Mouse (Mus musculus) forebrain, embryonic 11.5 days (tissue): Measurements from ENCODE around the gene Rspo3. TPM values are rescaled to one million over a fixed set of nuclear protein-coding genes. Genes with fewer than 3 reads are reported as not detected.

Experiments used
- ATAC-seq: fragments of 200-750 bp; cut with Nextera tagmentation; replicated peaks from 2 replicates; pipeline ENCODE4 v1.8.0; 2017; ENCODE audit warnings: moderate TSS enrichment; ENCODE audit not compliant: low FRiP score
- DNase-seq: peaks from one replicate; pipeline ENCODE4 v3.0.0-alpha.2; 2017; ENCODE audit warnings: low spot score
- H3K27ac ChIP-seq: fragments of 300-500 bp; sonication (generic); 2 replicates; pipeline ENCODE4 v1.5.1; 2014; ENCODE audit warnings: low read depth, low read length
- H3K27me3 ChIP-seq: fragments of 300-500 bp; sonication (generic); 2 replicates; pipeline ENCODE4 v1.6.1; 2014; ENCODE audit warnings: mild to moderate bottlenecking, low read length, mixed read lengths; ENCODE audit not compliant: control insufficient read depth, insufficient read depth
- H3K36me3 ChIP-seq: fragments of 300-500 bp; sonication (generic); 2 replicates; pipeline ENCODE4 v1.6.1; 2014; ENCODE audit warnings: mild to moderate bottlenecking, low read length, moderate library complexity, mixed read lengths; ENCODE audit not compliant: control insufficient read depth, insufficient read depth
- H3K4me1 ChIP-seq: fragments of 300-500 bp; sonication (generic); replicated peaks from 2 replicates; pipeline ENCODE4 v1.6.1; 2014; ENCODE audit warnings: low read length, mixed read lengths; ENCODE audit not compliant: control insufficient read depth, insufficient read depth
- H3K4me2 ChIP-seq: fragments of 300-500 bp; sonication (generic); 2 replicates; pipeline ENCODE4 v1.6.1; 2014; ENCODE audit warnings: low read depth, mild to moderate bottlenecking, low read length, moderate library complexity, mixed read lengths; ENCODE audit not compliant: severe bottlenecking
- H3K4me3 ChIP-seq: fragments of 300-500 bp; sonication (generic); 2 replicates; pipeline ENCODE4 v1.5.1; 2014; ENCODE audit warnings: low read depth, low read length
- H3K9ac ChIP-seq: fragments of 300-500 bp; sonication (generic); 2 replicates; pipeline ENCODE4 v1.6.1; 2014; ENCODE audit warnings: low read length
- H3K9me3 ChIP-seq: fragments of 300-500 bp; sonication (generic); 2 replicates; pipeline ENCODE4 v1.6.1; 2016; ENCODE audit warnings: low read length, mixed read lengths; ENCODE audit not compliant: control insufficient read depth
- WGBS: fragments of 180-500 bp; shearing (Covaris S2); extraction: QIAGEN DNeasy Blood & Tissue Kit; methylation state at CpG from one replicate; pipeline ENCODE4 v1.1.7; 2014; 5-methylcytosine and 5-hydroxymethylcytosine counted together
- polyA plus RNA-seq: library from polyadenylated mRNA; unstranded; fragments of >200 nt; fragmentation: Nextera tagmentation; extraction: Ambion mirVana; gene quantifications from 2 replicates; pipeline ENCODE4 v1.2.1, GENCODE M21; 2014

Gene Rspo3
- 56.4 and 62.5 TPM in 2 replicates for polyA plus RNA-seq

DNA sequence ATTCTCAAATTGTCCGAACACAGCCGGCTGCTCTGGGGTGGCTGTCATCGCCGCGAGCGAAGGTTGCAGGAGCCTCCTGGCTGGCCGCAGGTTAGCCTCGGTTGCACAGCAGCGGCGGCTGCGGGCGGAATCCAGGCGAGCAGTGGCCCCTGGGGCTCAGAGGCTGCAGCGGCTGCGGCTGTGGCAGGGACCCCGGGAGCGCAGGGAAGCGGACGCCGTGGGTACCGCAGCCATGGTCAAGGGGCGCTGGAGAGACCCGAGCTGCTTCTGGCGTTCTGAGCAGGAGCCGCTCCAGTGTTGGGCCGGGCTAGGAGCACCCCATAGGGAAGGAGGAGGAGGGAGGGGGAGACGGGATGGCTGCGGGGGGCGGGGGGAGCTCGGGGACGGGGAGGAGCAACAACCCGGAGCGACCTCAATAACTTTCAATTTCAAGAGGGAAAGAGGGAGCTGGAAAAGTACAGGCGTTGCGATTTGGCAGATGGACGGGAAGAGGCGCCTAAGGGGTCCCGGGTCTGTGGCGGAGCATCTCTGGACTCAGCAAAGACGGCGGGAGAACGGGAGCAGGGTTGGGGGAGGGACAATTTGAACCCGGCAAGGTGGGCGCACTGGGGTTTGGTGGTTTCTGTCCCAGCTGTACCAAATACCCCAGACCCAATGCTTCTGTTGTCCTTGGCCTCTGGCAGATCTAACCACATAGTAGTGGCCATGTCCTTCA lies at the start of gene Rspo3:
Rspo3 (minus strand) TSS at position 322 of the 715 bp plus-strand sequence.
- Histone ChIP-seq H3K9me3 (no peaks in the 10 kb centered on the region), H3K4me1 (peaks cover 2% of the 10 kb centered on the region; the same call in 1 of the 2 replicates), H3K4me2 (peak within 1 kb of the TSS; percentile 72), H3K27ac (peak within 1 kb of the TSS; percentile 69), H3K27me3 (peaks cover 9% of the 10 kb centered on the region; the same call in 1 of the 2 replicates), H3K9ac (peak within 1 kb of the TSS; percentile 68), H3K4me3 (peak within 1 kb of the TSS; percentile 62), H3K36me3 (no peaks in the 10 kb centered on the region)
- ATAC-seq: peak; percentile 81
- under 1% methylated on average over 43 of the region's 44 CpGs for WGBS
- DNase-seq: peak; percentile 82

- ATAC-seq (no peak), DNase-seq (no peak)
- no peaks in the 10 kb centered on the region for H3K27me3 ChIP-seq
- H3K4me3 ChIP-seq: no peak overlapping the region
- H3K4me1 ChIP-seq: no peaks in the 10 kb centered on the region
- no peak overlapping the region for H3K27ac ChIP-seq
- H3K4me2 ChIP-seq: no peak overlapping the region
- 75% methylated on average over 3 of the region's 3 CpGs for WGBS
- no peak overlapping the region for H3K9ac ChIP-seq
- no peaks in the 10 kb centered on the region for H3K9me3 ChIP-seq
- no peaks in the 10 kb centered on the region for H3K36me3 ChIP-seq
Measured at GRCm38 (mm10) chr10:29581940-29582339, 46.3 kb upstream of the Rspo3 start.

- ATAC-seq (no peak), DNase-seq (no peak)
- Histone ChIP-seq H3K4me3 (no peak overlapping the region), H3K4me2 (no peak overlapping the region), H3K4me1 (no peaks in the 10 kb centered on the region), H3K9ac (no peak overlapping the region), H3K36me3 (no peaks in the 10 kb centered on the region), H3K27ac (no peak overlapping the region), H3K9me3 (no peaks in the 10 kb centered on the region), H3K27me3 (no peaks in the 10 kb centered on the region)
- WGBS: 90% methylated on average over 3 of the region's 3 CpGs
Measured at GRCm38 (mm10) chr10:29581476-29581875, 45.8 kb upstream of the Rspo3 start.

DNA sequence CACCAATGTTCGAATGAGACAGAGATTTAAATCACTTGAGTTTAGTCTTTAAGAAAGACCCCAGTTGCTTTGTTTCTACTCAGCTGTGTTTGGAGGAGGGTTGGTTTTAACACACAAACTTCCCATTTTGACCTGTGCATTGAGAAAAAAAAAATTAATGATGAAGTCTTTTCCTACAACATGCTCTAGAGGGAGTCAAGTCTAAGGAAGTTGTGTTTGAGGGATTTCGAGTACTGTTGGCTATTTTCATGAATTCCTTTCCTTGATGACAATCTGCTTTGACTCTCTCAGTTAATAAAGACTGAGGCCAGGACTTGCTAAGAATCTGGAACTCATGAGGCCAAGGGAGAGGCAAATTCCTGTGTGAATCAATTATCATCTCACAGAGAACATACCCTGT lies 20.3 kb upstream of the Rspo3 start:
- H3K36me3 ChIP-seq: no peaks in the 10 kb centered on the region
- ATAC-seq (no peak), DNase-seq (no peak)
- H3K4me1 ChIP-seq: no peaks in the 10 kb centered on the region
- no peak overlapping the region for H3K4me3 ChIP-seq
- no peaks in the 10 kb centered on the region for H3K9me3 ChIP-seq
- no peaks in the 10 kb centered on the region for H3K27me3 ChIP-seq
- no peak overlapping the region for H3K27ac ChIP-seq
- no peak overlapping the region for H3K9ac ChIP-seq
- no peak overlapping the region for H3K4me2 ChIP-seq
- 84% methylated on average over 2 of the region's 2 CpGs for WGBS

DNA sequence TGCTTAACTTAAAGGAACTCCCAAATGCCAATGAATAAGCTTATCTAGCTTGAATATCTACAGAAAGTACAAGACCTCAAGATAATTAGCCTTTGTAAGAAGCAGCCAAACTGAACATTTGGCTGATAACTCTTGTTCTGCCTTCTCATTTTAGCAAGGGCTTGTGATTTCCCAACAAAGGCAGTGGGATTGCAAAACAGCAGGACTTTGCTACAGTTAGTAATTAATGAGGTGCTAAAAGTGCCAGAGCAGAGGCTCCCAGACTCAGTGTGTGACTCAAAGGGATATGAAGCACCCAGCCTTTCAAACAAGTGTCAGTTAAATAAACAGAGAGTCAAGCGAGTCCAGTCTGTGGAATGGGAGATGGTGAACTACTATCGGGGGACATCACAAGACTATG lies 18.7 kb upstream of the Rspo3 start:
- no peak overlapping the region for H3K4me3 ChIP-seq
- H3K9ac ChIP-seq: no peak overlapping the region
- 68% methylated on average over 2 of the region's 2 CpGs for WGBS
- ATAC-seq (no peak), DNase-seq (no peak)
- no peaks in the 10 kb centered on the region for H3K36me3 ChIP-seq
- no peak overlapping the region for H3K4me2 ChIP-seq
- no peaks in the 10 kb centered on the region for H3K27me3 ChIP-seq
- no peaks in the 10 kb centered on the region for H3K4me1 ChIP-seq
- H3K27ac ChIP-seq: no peak overlapping the region
- no peaks in the 10 kb centered on the region for H3K9me3 ChIP-seq

GRCm38 (mm10) chr10:29542982-29543381 lies 7.3 kb upstream of the Rspo3 start:
- Histone ChIP-seq H3K36me3 (no peaks in the 10 kb centered on the region), H3K27ac (no peak overlapping the region), H3K4me2 (no peak overlapping the region), H3K4me3 (no peak overlapping the region), H3K4me1 (no peaks in the 10 kb centered on the region), H3K27me3 (no peaks in the 10 kb centered on the region), H3K9ac (no peak overlapping the region), H3K9me3 (no peaks in the 10 kb centered on the region)
- DNase-seq (no peak), ATAC-seq (no peak)
- WGBS: 91% methylated on average over 3 of the region's 3 CpGs

GRCm38 (mm10) chr10:29539516-29539915 lies 3.8 kb upstream of the Rspo3 start:
- no peak overlapping the region for H3K4me3 ChIP-seq
- H3K36me3 ChIP-seq: no peaks in the 10 kb centered on the region
- H3K27me3 ChIP-seq: peaks cover 2% of the 10 kb centered on the region; the same call in 1 of the 2 replicates
- peaks cover 2% of the 10 kb centered on the region; the same call in 1 of the 2 replicates for H3K4me1 ChIP-seq
- DNase-seq (no peak), ATAC-seq (no peak)
- H3K27ac ChIP-seq: no peak overlapping the region
- WGBS: 89% methylated on average over 2 of the region's 2 CpGs
- H3K9me3 ChIP-seq: no peaks in the 10 kb centered on the region
- H3K9ac ChIP-seq: no peak overlapping the region
- H3K4me2 ChIP-seq: no peak overlapping the region

DNA sequence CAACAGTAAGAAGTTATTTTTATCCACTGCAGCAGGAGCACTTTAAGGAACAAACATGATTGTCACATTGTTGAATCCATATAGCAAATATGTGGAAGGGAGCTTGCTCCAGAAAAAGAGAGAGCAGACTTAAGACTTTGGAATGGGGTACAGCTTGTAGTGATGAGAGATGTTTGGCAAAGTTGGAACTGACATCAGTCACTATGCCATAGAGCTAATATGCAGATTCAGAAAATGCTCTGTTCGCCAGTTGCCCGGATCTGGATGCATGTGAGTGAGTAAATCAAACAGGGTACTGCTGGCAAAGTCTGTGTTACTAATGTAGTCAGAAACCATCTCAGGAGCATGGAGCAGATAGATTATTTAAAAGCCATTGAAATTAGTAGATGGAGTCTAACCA lies 3.1 kb upstream of the Rspo3 start:
- ATAC-seq (no peak), DNase-seq (no peak)
- H3K9ac ChIP-seq: no peak overlapping the region
- H3K4me1 ChIP-seq: peaks cover 2% of the 10 kb centered on the region; the same call in 1 of the 2 replicates
- H3K27me3 ChIP-seq: peaks cover 5% of the 10 kb centered on the region; the same call in 1 of the 2 replicates
- H3K4me2 ChIP-seq: no peak overlapping the region
- H3K4me3 ChIP-seq: no peak overlapping the region
- no peaks in the 10 kb centered on the region for H3K36me3 ChIP-seq
- 83% methylated on average over 2 of the region's 2 CpGs for WGBS
- no peaks in the 10 kb centered on the region for H3K9me3 ChIP-seq
- no peak overlapping the region for H3K27ac ChIP-seq

DNA sequence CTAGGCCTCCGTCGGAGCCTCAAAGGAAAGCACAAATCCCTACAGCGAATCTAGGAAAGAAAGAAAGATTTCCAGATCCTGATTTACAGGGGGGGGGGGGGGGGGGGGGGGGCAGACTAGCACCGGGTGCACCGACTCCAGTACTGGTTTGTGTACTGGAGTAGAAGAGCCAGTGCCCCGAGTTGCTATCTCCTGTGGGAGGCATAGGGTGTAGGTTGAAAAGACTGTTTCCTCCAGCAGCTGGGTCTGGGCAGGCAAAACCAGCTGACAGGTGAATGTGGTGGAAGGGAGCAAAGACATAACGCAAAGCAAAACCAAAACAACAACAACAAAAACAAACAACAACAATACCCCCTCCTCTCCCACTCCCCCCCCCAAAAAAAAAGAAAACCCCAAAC lies 838 bp downstream of the Rspo3 start:
- 0% methylated on average over 5 of the region's 7 CpGs for WGBS
- Histone ChIP-seq H3K9me3 (no peaks in the 10 kb centered on the region), H3K4me3 (peak overlapping the region; percentile 62), H3K4me2 (peak overlapping the region; percentile 72), H3K36me3 (no peaks in the 10 kb centered on the region), H3K9ac (peak overlapping the region; percentile 68), H3K27me3 (peaks cover 9% of the 10 kb centered on the region; the same call in 1 of the 2 replicates), H3K4me1 (peaks cover 2% of the 10 kb centered on the region; the same call in 1 of the 2 replicates), H3K27ac (peak overlapping the region; percentile 69; the same call in 1 of the 2 replicates)
- DNase-seq (no peak), ATAC-seq (peak; percentile 37)
